Mouse (Mus musculus): Measurements from ENCODE around the gene Rnf150.

DNA sequence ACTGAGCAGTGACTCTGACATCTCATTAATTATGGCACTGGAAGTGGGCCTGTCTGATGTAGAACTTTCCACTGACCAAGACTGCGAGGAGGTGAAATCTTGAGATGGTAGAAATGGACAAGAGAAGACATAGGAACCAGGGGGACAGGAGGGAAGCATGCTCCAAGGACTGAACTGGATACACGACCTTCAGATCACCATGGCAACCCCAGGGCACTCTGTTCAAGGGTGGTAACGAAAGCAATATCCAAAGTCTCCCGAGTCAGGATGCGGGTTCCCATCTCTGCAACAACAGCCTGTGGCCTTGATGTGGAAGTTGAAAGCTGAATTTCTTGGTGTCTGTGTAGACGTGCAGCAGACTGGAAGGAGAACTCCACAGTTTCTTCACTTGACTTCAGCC, 220.3 kb downstream of the Rnf150 start:
- TF ChIP-seq CTCF (IDR thresholded peaks at IDR 0.05 in 2 of 3, conservative IDR thresholded peaks at IDR 0.05 in 1 of 3; ENCODE audit: control insufficient read depth in 1 of 3, insufficient read depth in 1 of 3, low read depth in 2 of 3, low read length in 3 of 3, poor library complexity in 1 of 3, severe bottlenecking in 1 of 3), result no peak
- no peak for TF ChIP-seq POLR2A (IDR thresholded peaks at IDR 0.05; ENCODE audit: control insufficient read depth in 1 of 2, insufficient read depth in 1 of 2, low read depth in 1 of 2, low read length in 2 of 2, poor library complexity in 1 of 2)
- no peak for TF ChIP-seq RAD21 (IDR thresholded peaks at IDR 0.05; ENCODE audit: low read depth, low read length)
- TF ChIP-seq USF1 (IDR thresholded peaks at IDR 0.05; ENCODE audit: low read depth, low read length), result no peak
- no peak for TF ChIP-seq TAL1 (IDR thresholded peaks at IDR 0.05; ENCODE audit: low read length)
- no peak for TF ChIP-seq CHD2 (IDR thresholded peaks at IDR 0.05; ENCODE audit: low read length)
- no peak for TF ChIP-seq ZNF384 (IDR thresholded peaks at IDR 0.05; ENCODE audit: low read depth, low read length)
- no peak for TF ChIP-seq KAT2A (conservative IDR thresholded peaks at IDR 0.05; ENCODE audit: low read depth, low read length)

All from MEL (cell line).